Mouse (Mus musculus) cerebellum, adult 8-10 months (tissue): ENCODE measurements around the gene Dmrtc1c2.
"Not testable (repeated sequence)": the region's sequence is repeated elsewhere in the genome, so short reads cannot be mapped to it uniquely, and the experiment has no call there.

Experiments
- DNase-seq: peaks from one replicate; pipeline ENCODE4 v3.0.0; 2022

Gene Dmrtc1c2

GRCm38 (mm10) chrX:102854516-102854915 is at the start of gene Dmrtc1c2:
Gene Dmrtc1c2, minus strand, starts transcription at chrX:102854616.
- not testable (repeated sequence) for DNase-seq

GRCm38 (mm10) chrX:102867871-102868270 is 13.5 kb upstream of the Dmrtc1c2 start, which contains the start of gene 1700031F05Rik:
Gene 1700031F05Rik, minus strand, starts transcription at chrX:102867971.
- no peak for DNase-seq

- no peak for DNase-seq
Observed at GRCm38 (mm10) chrX:102812311-102812710, 42.1 kb downstream of the Dmrtc1c2 start.

GRCm38 (mm10) chrX:102802663-102803062 is 51.8 kb downstream of the Dmrtc1c2 start, which contains the start of gene Dmrtc1c1:
Gene Dmrtc1c1, plus strand, starts transcription at chrX:102802963.
- not testable (repeated sequence) for DNase-seq
